Mouse (Mus musculus): Measurements from ENCODE around the gene H2-M11. TPM values are rescaled to one million over a fixed set of nuclear protein-coding genes. Genes with fewer than 3 reads are reported as not detected.

H2-M11 gene
- not detected in 2 replicates for polyA plus RNA-seq (2015; fragmentation: Nextera tagmentation; extraction: Ambion mirVana)

GRCm38 (mm10) chr17:36546775-36547174, at the start of gene H2-M11:
Gene H2-M11, plus strand, starts transcription at chr17:36547075.

Other genes with a start within 250 kb of the H2-M11 start
- gene H2-M10.1, start 220.9 kb upstream of the H2-M11 start, polyA plus RNA-seq (2015; fragmentation: Nextera tagmentation; extraction: Ambion mirVana) = not detected in 2 replicates
- gene H2-M10.3, start 178.7 kb upstream of the H2-M11 start, polyA plus RNA-seq (2015; fragmentation: Nextera tagmentation; extraction: Ambion mirVana) = not detected in 2 replicates
- not detected in 2 replicates for gene H2-M10.4, start 84.7 kb upstream of the H2-M11 start, polyA plus RNA-seq (2015; fragmentation: Nextera tagmentation; extraction: Ambion mirVana)
- not detected in 2 replicates for gene H2-M9, start 95.6 kb downstream of the H2-M11 start, polyA plus RNA-seq (2015; fragmentation: Nextera tagmentation; extraction: Ambion mirVana)
- not detected in 2 replicates for gene H2-M1, start 125.1 kb downstream of the H2-M11 start, polyA plus RNA-seq (2015; fragmentation: Nextera tagmentation; extraction: Ambion mirVana)
- not detected in 2 replicates for gene H2-M10.5, start 225.8 kb downstream of the H2-M11 start, polyA plus RNA-seq (2015; fragmentation: Nextera tagmentation; extraction: Ambion mirVana)